Mouse (Mus musculus) G1E (cell line): ENCODE results near the gene Aurkb. TPM values are rescaled to one million over a fixed set of nuclear protein-coding genes. Genes with fewer than 3 reads are reported as not detected.
"Not testable (repeated sequence)": the region's sequence is repeated elsewhere in the genome, so short reads cannot be mapped to it uniquely, and the experiment has no call there.

Source experiments
- ATAC-seq: 2 replicates; pipeline ENCODE4 v1.8.0; 2016; ENCODE audit warnings: mild to moderate bottlenecking; ENCODE audit not compliant: insufficient number of reproducible peaks, poor library complexity, low FRiP score, severe bottlenecking; ENCODE audit errors: extremely low read depth
- DNase-seq: peaks from one replicate; pipeline ENCODE4 v3.0.0; 2012; ENCODE audit warnings: low spot score
- H3K27me3 ChIP-seq: 2 replicates; pipeline ENCODE4 v1.6.1; 2012; ENCODE audit warnings: mild to moderate bottlenecking, low read length, inconsistent platforms; ENCODE audit not compliant: insufficient read depth
- H3K36me3 ChIP-seq: replicated peaks from 2 replicates; pipeline ENCODE3; 2012; ENCODE audit warnings: mild to moderate bottlenecking, inconsistent platforms
- H3K4me1 ChIP-seq: 2 replicates; pipeline ENCODE4 v1.6.1; 2012; ENCODE audit warnings: low read depth, low read length, inconsistent platforms, mixed read lengths; ENCODE audit not compliant: insufficient read depth
- H3K4me3 ChIP-seq: 2 replicates; pipeline ENCODE4 v1.5.1; 2012; ENCODE audit warnings: low read depth, mild to moderate bottlenecking, inconsistent platforms, low read length, moderate library complexity, mixed read lengths
- H3K9me3 ChIP-seq: replicated peaks from 2 replicates; pipeline ENCODE4 v1.6.1; 2012; ENCODE audit warnings: inconsistent platforms
- CTCF ChIP-seq: IDR thresholded peaks from 2 replicates; pipeline ENCODE4 v1.5.1; 2012; ENCODE audit warnings: low read depth, low read length, inconsistent platforms, mixed read lengths
- GATA1 ChIP-seq: IDR thresholded peaks from 2 replicates; pipeline ENCODE4 v1.6.1; 2012; ENCODE audit warnings: borderline replicate concordance, low read length, inconsistent platforms, mixed read lengths
- GATA2 ChIP-seq: IDR thresholded peaks from 2 replicates; pipeline ENCODE4 v1.6.1; 2012; ENCODE audit warnings: low read depth, low read length, inconsistent platforms, borderline replicate concordance
- POLR2AphosphoS5 ChIP-seq: IDR thresholded peaks from 2 replicates; pipeline ENCODE4 v1.6.1; 2012; ENCODE audit warnings: low read depth, low read length, inconsistent platforms; ENCODE audit not compliant: insufficient replicate concordance
- TAL1 ChIP-seq: conservative IDR thresholded peaks from 2 replicates; pipeline ENCODE4 v1.6.1; 2012; ENCODE audit warnings: low read depth, low read length, inconsistent platforms, mixed read lengths
- polyA plus RNA-seq: library from polyadenylated mRNA; stranded (reverse); fragments of >175 nt; gene quantifications from 2 replicates; pipeline ENCODE4 v1.2.3, GENCODE M21; 2012
- total RNA-seq, 2 experiments: library from RNA; stranded (forward) in 1 of 2; stranded (reverse) in 1 of 2; fragments of 200-1000 nt in 1 of 2; fragments of >200 nt in 1 of 2; fragmentation: Nextera tagmentation in 1 of 2; gene quantifications; 2 replicates each; pipeline ENCODE4 v1.2.3; 2014 to 2017

Aurkb gene
- total and polyA plus RNA-seq, 3 experiments, result 117 to 296 (median 241) TPM

DNA sequence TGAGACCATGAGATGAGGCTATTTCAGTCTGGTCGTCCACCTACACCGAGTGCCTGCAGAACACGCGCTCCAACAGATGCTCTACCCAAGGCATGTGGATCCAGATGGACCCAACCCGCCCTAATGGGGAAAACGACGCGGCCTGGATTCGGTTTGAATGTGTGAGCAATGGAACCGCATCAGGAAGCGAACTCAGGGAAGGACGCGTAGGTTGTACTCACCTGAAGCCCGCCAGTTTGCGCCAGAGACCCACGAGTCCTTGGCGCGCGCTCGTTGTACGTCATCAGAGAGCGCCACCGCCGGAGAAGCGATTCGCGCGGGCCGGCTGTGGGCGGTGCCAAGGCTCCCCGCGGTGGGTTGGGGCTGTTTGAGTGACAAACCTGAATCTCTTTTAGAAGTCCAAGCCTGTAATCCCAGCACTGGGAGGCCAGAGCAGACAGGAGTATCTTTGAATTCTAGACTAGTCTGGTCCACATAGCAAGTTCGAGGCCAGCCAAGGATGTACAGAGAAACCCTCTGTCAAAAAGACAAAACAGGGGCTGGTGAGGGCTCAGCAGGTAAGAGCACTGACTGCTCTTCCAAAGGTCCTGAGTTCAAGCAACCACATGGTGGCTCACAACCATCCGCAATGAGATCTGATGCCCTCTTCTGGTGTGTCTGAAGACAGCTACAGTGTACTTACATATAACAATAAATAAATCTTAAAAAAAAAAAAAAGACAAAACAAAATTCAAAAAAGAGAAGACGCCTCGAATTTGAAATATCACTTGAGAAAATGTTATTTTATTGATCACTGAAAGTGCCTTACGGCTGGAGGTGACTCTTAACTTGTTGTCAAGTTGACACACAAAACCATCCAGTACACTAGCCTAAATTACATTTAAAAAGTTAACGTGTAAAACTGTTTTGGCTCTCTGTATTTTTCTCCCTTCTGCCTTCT lies 37.0 kb upstream of the Aurkb start, which contains the start of gene Pfas:
Gene Pfas (minus strand): TSS at position 279 of the 940 bp plus-strand sequence.
- peak; percentile 41; the same call in 1 of the 2 replicates for ATAC-seq
- H3K27me3 ChIP-seq, result no peaks in the 10 kb centered on the region
- peaks cover 37% of the 10 kb centered on the region for H3K36me3 ChIP-seq
- peak within 1 kb of the TSS; percentile 89 for H3K4me3 ChIP-seq
- H3K9me3 ChIP-seq, result no peaks in the 10 kb centered on the region
- DNase-seq, result peak; percentile 83
- TF ChIP-seq CTCF (no peak), GATA1 (no peak), TAL1 (no peak), POLR2AphosphoS5 (no peak), GATA2 (no peak)
- H3K4me1 ChIP-seq, result peaks cover 54% of the 10 kb centered on the region

GRCm38 (mm10) chr11:69009508-69009907 lies 35.9 kb upstream of the Aurkb start:
- TF ChIP-seq TAL1 (no peak), CTCF (no peak), GATA2 (no peak), GATA1 (no peak), POLR2AphosphoS5 (no peak)
- ATAC-seq (no peak), DNase-seq (no peak)
- H3K4me1 ChIP-seq, result peaks cover 49% of the 10 kb centered on the region
- H3K27me3 ChIP-seq, result no peaks in the 10 kb centered on the region
- H3K4me3 ChIP-seq, result no peak overlapping the region
- peaks cover 27% of the 10 kb centered on the region for H3K36me3 ChIP-seq
- no peaks in the 10 kb centered on the region for H3K9me3 ChIP-seq

DNA sequence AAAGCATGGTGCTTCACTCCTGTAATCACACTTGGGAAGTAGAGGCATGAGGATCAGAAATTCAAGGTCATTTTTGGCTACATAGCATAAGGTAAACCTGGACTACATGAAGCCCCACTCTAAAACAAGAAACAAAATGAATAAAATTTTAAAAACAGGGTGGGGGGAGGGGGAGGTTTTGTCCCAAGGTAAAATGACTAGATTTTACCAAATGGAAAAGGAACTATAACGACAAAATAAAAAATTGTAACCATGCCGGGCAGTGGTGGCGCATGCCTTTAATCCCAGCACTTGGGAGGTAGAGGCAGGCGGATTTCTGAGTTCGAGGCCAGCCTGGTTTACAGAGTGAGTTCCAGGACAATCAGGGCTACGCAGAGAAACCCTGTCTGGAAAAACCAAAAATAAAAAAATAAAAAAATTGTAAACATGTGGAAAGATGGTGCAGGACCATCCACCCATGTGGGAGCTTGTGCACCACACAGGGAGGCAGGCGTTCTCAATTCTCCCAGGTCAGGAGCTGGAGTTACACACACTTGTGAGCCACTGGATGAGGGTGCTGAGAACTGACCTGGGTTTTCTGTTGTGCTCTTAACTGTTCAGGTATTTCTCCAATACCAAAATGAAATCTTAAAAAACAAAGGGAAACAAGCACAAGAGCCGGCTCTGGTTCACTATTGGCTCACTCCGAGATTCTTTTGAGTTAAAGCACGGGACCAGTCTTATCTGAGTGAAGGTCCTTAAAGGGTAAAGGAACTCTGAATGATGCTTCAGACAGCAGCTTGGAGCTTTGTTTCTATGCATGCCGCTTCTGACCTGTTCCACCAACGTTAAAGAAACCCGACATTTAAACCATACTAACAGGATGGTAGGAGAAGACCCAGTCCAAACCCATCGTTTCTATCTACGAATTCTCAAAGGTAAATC lies 34.8 kb upstream of the Aurkb start:
- TF ChIP-seq CTCF (no peak), GATA2 (no peak)
- ATAC-seq (no peak), DNase-seq (no peak)
- Histone ChIP-seq H3K27me3 (no peaks in the 10 kb centered on the region), H3K4me1 (peaks cover 49% of the 10 kb centered on the region), H3K9me3 (no peaks in the 10 kb centered on the region), H3K4me3 (peak overlapping the region; percentile 54; the same call in 1 of the 2 replicates), H3K36me3 (peaks cover 15% of the 10 kb centered on the region)

- not testable (repeated sequence) for ATAC-seq, H3K27me3 ChIP-seq, H3K9me3 ChIP-seq, H3K36me3 ChIP-seq, DNase-seq
- peaks cover 44% of the 10 kb centered on the region for H3K4me1 ChIP-seq
- H3K4me3 ChIP-seq, result peak overlapping the region; percentile 68
Measured at GRCm38 (mm10) chr11:69011445-69011844, 34.0 kb upstream of the Aurkb start.

GRCm38 (mm10) chr11:69012071-69012601 lies 33.3 kb upstream of the Aurkb start:
- Histone ChIP-seq H3K36me3 (peaks cover 2% of the 10 kb centered on the region), H3K4me3 (peak overlapping the region; percentile 68), H3K4me1 (peaks cover 43% of the 10 kb centered on the region), H3K27me3 (no peaks in the 10 kb centered on the region), H3K9me3 (no peaks in the 10 kb centered on the region)
- ATAC-seq (peak; percentile 47; the same call in 1 of the 2 replicates), DNase-seq (peak; percentile 33)
- TF ChIP-seq POLR2AphosphoS5 (no peak), GATA1 (no peak), CTCF (no peak), TAL1 (no peak), GATA2 (no peak)
